Mouse (Mus musculus) neural tube, embryonic 15.5 days (tissue): ENCODE data around the gene Mdh1. TPM values are rescaled to one million over a fixed set of nuclear protein-coding genes. Genes with fewer than 3 reads are reported as not detected.
"Not testable (repeated sequence)": the region's sequence is repeated elsewhere in the genome, so short reads cannot be mapped to it uniquely, and the experiment has no call there.

Experiments
- ATAC-seq: fragments of 200-750 bp; cut with Nextera tagmentation; 2 replicates; pipeline ENCODE4 v1.8.0; 2017; ENCODE audit warnings: mild to moderate bottlenecking, moderate TSS enrichment, moderate library complexity; ENCODE audit not compliant: low FRiP score
- H3K27ac ChIP-seq: fragments of 300-500 bp; sonication (generic); replicated peaks from 2 replicates; pipeline ENCODE4 v1.5.1; 2015; ENCODE audit warnings: mild to moderate bottlenecking, inconsistent platforms
- H3K27me3 ChIP-seq: fragments of 300-500 bp; sonication (generic); replicated peaks from 2 replicates; pipeline ENCODE4 v1.6.1; 2015; ENCODE audit warnings: inconsistent platforms
- H3K36me3 ChIP-seq: fragments of 300-500 bp; sonication (generic); 2 replicates; pipeline ENCODE4 v1.6.1; 2015; ENCODE audit warnings: inconsistent platforms
- H3K4me1 ChIP-seq: fragments of 300-500 bp; sonication (generic); 2 replicates; pipeline ENCODE4 v1.6.1; 2015; ENCODE audit warnings: inconsistent platforms
- H3K4me2 ChIP-seq: fragments of 300-500 bp; sonication (generic); 2 replicates; pipeline ENCODE4 v1.6.1; 2015; ENCODE audit warnings: inconsistent platforms, mild to moderate bottlenecking, moderate library complexity
- H3K4me3 ChIP-seq: fragments of 300-500 bp; sonication (generic); replicated peaks from 2 replicates; pipeline ENCODE4 v1.5.1; 2015; ENCODE audit warnings: mild to moderate bottlenecking, inconsistent platforms
- H3K9ac ChIP-seq: fragments of 300-500 bp; sonication (generic); replicated peaks from 2 replicates; pipeline ENCODE4 v1.6.1; 2015; ENCODE audit warnings: mild to moderate bottlenecking, inconsistent platforms
- H3K9me3 ChIP-seq: fragments of 300-500 bp; sonication (generic); replicated peaks from 2 replicates; pipeline ENCODE4 v1.6.1; 2016; ENCODE audit warnings: inconsistent platforms
- WGBS: fragments of 180-500 bp; shearing (Covaris S2); methylation state at CpG from one replicate; pipeline ENCODE4 v1.1.7; 2015; ENCODE audit warnings: mixed read lengths; 5-methylcytosine and 5-hydroxymethylcytosine counted together
- polyA plus RNA-seq: library from polyadenylated mRNA; unstranded; fragments of >200 nt; fragmentation: Nextera tagmentation; extraction: Ambion mirVana; gene quantifications from 2 replicates; pipeline ENCODE4 v1.2.1, GENCODE M21; 2015

The Mdh1 gene
- polyA plus RNA-seq, 1 experiment from 2014 or later = 664 TPM

DNA sequence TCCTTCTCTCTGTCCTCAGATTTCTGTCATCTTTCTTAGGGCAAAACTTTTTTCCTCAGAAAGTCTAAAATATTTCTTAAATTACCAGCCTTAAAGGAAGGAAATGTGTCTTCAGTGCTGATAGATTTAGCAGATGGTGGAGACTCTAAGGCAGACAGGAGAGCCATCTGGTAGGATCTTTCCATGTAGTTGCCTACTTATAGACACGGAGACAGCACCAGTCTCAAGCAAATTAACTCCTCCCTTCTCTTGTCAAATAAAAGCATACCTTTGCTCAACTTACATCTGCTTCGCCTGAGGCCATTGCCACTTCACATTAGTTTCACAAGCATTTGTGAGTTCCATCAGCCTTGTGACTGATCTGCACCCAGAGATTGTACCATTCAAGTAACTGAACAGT, 27.1 kb downstream of the Mdh1 start:
- ATAC-seq = no peak
- WGBS = 73% methylated on average over 2 of the region's 2 CpGs
- Histone ChIP-seq H3K36me3 (no peaks in the 10 kb centered on the region), H3K27ac (no peak overlapping the region), H3K27me3 (no peaks in the 10 kb centered on the region), H3K4me2 (no peak overlapping the region), H3K4me3 (no peak overlapping the region), H3K4me1 (no peaks in the 10 kb centered on the region), H3K9me3 (no peaks in the 10 kb centered on the region), H3K9ac (no peak overlapping the region)

DNA sequence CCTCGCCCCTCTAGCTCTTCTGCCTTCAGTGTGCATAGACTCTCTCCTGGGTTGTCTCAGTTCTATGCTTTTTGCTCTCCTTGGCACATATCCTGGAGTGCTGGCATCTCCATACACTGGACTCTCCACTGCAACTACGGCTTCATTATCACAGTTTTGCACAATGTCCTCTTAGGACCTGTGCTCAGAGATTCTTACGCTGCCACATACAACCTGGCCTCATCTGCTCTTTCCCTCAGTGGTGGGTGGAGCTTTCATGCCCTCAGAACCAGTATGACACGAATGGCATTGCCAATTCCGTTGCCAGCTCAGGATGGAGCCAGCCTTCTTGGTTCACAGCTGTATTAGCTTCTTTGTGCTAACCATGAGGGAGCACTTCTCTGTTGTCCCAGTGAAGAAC, 29.4 kb downstream of the Mdh1 start:
- Histone ChIP-seq H3K36me3 (no peaks in the 10 kb centered on the region), H3K27me3 (no peaks in the 10 kb centered on the region), H3K27ac (no peak overlapping the region), H3K4me2 (no peak overlapping the region), H3K4me3 (no peak overlapping the region), H3K9me3 (no peaks in the 10 kb centered on the region), H3K9ac (no peak overlapping the region), H3K4me1 (no peaks in the 10 kb centered on the region)
- WGBS = 87% methylated on average over 5 of the region's 5 CpGs
- ATAC-seq = no peak

DNA sequence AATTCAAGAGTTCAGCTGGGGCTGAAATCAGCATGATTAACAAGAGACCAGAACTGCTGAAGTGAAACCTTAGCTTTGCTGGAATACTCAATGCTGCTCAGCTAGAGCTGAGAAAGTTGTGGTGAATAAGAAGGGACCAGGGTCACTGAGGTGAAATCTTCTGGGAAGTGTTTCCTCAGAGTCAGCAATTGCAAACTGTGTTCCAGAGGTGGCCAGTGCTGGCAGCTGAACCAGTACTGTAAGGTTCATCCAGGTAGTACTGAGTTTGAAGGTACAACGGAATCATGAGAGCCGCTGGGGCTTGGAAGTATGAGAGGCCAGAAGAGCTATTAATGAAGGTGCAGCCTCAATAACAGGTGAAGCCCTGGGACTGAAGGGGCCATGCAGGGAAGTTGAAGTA, 31.5 kb downstream of the Mdh1 start:
- Histone ChIP-seq H3K4me1 (no peaks in the 10 kb centered on the region), H3K9ac (no peak overlapping the region), H3K27me3 (no peaks in the 10 kb centered on the region), H3K4me3 (no peak overlapping the region), H3K27ac (no peak overlapping the region), H3K4me2 (no peak overlapping the region), H3K9me3 (no peaks in the 10 kb centered on the region), H3K36me3 (no peaks in the 10 kb centered on the region)
- no peak for ATAC-seq
- WGBS = 95% methylated on average over 2 of the region's 2 CpGs

DNA sequence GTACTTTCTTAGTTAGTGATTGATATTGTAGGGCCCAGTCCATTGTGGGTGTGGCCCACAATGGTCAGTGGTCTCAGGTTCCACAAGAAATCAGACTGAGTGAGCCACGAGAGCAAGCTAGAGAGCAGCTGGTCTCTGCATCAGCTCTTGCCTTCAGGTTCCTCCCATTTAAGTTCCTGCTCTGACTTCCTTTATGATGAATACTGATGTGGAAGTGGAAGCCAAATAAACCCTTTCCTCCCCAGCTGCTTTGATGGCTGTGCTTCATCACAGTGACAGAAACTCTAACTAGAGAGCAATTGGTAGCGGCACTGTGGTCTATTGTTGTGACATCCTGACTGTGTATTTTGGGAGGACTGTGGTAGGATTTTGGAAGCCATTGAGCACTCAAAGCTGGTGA, 32.1 kb downstream of the Mdh1 start:
- WGBS = 67% methylated on average over 2 of the region's 2 CpGs
- H3K4me1 ChIP-seq = no peaks in the 10 kb centered on the region
- H3K9ac ChIP-seq = no peak overlapping the region
- ATAC-seq = no peak
- H3K9me3 ChIP-seq = no peaks in the 10 kb centered on the region
- H3K4me3 ChIP-seq = no peak overlapping the region
- no peak overlapping the region for H3K27ac ChIP-seq
- H3K36me3 ChIP-seq = no peaks in the 10 kb centered on the region
- no peak overlapping the region for H3K4me2 ChIP-seq
- H3K27me3 ChIP-seq = no peaks in the 10 kb centered on the region

DNA sequence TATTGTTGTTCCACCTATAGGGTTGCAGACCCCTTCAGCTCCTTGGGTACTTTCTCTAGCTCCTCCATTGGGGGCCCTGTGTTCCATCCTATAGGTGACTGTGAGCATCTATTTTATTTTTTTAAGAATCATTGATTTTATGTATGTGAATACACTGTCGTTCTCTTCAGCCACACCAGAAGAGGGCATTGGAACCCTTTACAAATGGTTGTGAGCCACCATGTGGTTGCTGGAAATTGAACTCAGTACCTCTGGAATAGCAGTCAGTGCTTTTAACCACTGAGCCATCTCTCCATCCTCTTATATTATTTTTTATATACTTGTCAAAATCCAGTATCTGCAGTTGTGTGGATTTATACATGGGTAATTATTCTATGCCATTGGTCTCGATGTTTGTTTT, 41.3 kb downstream of the Mdh1 start:
- not testable (repeated sequence) for H3K4me3 ChIP-seq, H3K9me3 ChIP-seq, H3K9ac ChIP-seq, H3K4me1 ChIP-seq, ATAC-seq, H3K27me3 ChIP-seq, H3K36me3 ChIP-seq, H3K4me2 ChIP-seq, H3K27ac ChIP-seq
- WGBS = 84% methylated on average over 2 of the region's 2 CpGs

DNA sequence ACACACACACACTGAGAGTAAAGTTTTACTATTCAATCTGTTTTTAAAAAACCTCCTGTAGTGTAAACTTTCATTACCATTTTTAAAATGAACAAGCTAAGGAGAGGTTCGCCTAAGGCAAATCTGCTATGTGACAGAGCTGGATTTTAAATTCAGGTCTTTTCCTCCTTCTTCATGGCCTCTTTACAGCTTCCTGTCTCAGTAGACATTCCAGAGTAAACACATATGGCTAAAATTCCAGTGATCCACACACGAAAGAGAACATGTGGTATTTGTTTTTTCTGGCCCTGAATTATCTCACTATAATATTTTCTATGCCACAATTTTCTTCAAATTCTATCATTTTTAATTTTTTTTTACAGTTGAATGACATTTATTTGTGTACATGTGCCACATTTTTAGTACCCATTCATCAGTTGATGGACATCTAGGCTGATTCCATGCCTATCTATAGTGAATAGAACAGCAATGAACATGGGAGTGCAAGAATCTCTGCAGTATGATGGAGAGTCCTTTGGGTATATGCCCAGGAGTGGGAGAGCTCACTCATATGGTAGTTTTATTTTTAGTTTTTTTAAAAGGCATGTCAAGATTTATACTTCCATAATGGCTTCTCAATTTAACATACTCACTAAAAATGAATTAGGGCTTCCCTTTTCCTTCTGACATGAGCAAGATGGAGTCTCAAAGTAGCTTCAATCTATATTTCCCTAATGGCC, 43.3 kb downstream of the Mdh1 start:
- Histone ChIP-seq H3K4me3 (no peak overlapping the region), H3K36me3 (no peaks in the 10 kb centered on the region), H3K27ac (no peak overlapping the region), H3K9me3 (no peaks in the 10 kb centered on the region), H3K9ac (no peak overlapping the region), H3K27me3 (no peaks in the 10 kb centered on the region), H3K4me1 (no peaks in the 10 kb centered on the region), H3K4me2 (no peak overlapping the region)
- ATAC-seq = no peak
- 75% methylated on average over 2 of the region's 2 CpGs for WGBS

DNA sequence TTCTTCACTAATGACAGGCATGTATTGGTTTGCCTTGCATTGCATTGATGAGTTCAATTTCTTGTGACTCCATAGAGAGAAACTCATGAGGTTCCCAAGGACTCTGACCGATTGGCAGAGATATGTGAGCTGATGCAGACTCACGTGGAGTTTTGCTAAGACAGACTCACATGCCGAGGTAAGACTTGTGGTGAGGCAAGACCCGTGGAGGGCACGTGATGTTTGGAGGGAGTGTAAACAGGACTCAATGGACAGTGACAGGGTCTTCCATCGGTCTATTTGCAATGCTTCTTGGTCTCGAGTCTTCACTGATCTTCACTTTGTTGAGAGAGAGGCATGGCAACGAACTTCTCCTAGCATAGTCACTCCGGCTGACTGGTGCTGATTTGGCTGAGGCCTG, 54.4 kb downstream of the Mdh1 start:
- ATAC-seq = no peak
- Histone ChIP-seq H3K9me3 (no peaks in the 10 kb centered on the region), H3K36me3 (no peaks in the 10 kb centered on the region), H3K4me2 (no peak overlapping the region), H3K27ac (no peak overlapping the region), H3K4me3 (no peak overlapping the region), H3K9ac (no peak overlapping the region), H3K27me3 (no peaks in the 10 kb centered on the region), H3K4me1 (no peaks in the 10 kb centered on the region)
- 91% methylated on average over 9 of the region's 9 CpGs for WGBS

DNA sequence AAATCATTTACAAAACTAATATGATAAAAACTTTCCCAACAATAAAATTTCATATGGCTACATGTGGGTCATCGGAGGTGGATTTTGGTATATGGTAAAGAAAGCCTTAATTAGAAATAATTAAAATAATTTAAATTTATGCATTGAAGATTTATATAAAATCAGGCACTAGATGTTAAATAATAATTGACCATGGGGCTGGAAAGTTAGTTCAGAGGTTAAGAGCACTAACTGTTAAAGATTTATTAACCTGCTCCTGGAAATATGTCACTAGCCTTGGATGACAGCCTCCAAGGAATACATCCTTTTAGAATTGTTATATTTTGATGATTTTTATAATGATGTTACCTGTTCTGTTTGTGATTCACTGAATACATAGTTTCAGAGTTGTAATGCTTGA, 55.8 kb downstream of the Mdh1 start:
- H3K9me3 ChIP-seq, H3K4me1 ChIP-seq, H3K4me2 ChIP-seq, H3K27ac ChIP-seq, H3K4me3 ChIP-seq, H3K9ac ChIP-seq, H3K27me3 ChIP-seq, H3K36me3 ChIP-seq, ATAC-seq: not testable (repeated sequence)
- 93% methylated on average over 1 of the region's 1 CpGs for WGBS

DNA sequence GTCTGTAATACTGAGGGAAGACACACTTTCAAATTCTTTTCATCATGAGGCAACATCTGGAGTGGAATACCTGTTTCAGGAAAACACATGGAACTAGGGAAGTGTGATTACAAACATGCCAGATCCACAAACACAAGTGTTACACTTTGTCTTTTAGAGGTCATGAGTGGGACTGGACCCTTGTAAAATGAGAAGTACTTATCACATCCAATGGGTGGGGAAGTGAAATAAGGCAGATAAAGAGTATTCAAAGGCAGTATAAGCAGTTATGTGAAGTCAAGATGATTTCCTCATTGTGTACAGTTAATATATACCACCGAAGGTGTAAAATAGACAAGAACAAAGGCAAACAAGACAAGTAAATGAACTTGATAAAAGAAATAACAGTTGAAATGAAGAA, 61.6 kb downstream of the Mdh1 start:
- ATAC-seq, H3K4me2 ChIP-seq, H3K4me1 ChIP-seq, H3K27me3 ChIP-seq, H3K27ac ChIP-seq, H3K4me3 ChIP-seq, H3K36me3 ChIP-seq, H3K9me3 ChIP-seq, H3K9ac ChIP-seq: not testable (repeated sequence)
- WGBS = 95% methylated on average over 1 of the region's 1 CpGs

DNA sequence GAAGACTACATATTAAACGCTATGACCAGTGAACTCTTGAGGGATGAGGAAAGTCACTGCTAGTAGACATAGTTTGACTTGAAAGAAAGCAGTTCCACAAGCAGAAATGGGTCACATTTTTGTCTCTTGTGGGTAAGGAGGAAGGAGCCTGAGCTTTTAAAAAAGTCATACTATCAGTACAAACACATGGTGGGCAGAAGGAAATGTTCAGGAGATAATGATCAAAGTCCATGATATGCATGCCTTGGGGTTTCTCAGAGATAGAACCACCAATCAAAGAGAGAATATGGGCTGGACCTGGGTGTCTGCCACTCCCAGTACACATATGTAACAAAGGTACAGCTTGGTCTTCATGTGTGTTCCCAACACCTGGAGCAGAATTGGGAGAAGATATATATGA, 63.5 kb downstream of the Mdh1 start:
- H3K9ac ChIP-seq, H3K27me3 ChIP-seq, H3K4me2 ChIP-seq, ATAC-seq, H3K36me3 ChIP-seq, H3K9me3 ChIP-seq, H3K4me1 ChIP-seq, H3K27ac ChIP-seq, H3K4me3 ChIP-seq: not testable (repeated sequence)
- 91% methylated on average over 1 of the region's 1 CpGs for WGBS

DNA sequence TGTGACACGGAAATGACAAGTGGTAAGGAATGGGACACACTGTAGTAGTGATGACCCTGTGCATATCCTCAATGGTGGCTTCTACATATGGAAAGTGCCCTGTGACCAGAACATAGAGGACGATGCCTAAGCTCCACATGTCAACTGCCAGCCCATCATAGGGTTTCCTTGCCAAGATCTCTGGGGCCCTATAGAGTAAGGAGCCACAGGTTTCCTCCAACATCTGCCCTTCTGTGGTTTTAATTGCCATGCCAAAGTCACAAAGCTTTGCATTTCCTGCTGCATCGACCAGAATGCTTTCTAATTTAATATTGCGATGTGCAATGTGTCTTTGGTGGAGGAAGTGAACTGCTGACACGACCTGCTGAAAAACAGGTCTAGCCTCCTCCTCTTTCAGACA, 65.1 kb downstream of the Mdh1 start:
- 86% methylated on average over 5 of the region's 5 CpGs for WGBS
- ATAC-seq, H3K4me1 ChIP-seq, H3K27ac ChIP-seq, H3K9me3 ChIP-seq, H3K36me3 ChIP-seq, H3K9ac ChIP-seq, H3K4me3 ChIP-seq, H3K4me2 ChIP-seq, H3K27me3 ChIP-seq: not testable (repeated sequence)
